Mouse (Mus musculus): ENCODE data around the gene Rundc3b.

Rundc3b gene

GRCm38 (mm10) chr5:8488701-8489297 lies 134.0 kb downstream of the Rundc3b start:
- peak; percentile 30 for DNase-seq (ENCODE audit: low spot score)

DNA sequence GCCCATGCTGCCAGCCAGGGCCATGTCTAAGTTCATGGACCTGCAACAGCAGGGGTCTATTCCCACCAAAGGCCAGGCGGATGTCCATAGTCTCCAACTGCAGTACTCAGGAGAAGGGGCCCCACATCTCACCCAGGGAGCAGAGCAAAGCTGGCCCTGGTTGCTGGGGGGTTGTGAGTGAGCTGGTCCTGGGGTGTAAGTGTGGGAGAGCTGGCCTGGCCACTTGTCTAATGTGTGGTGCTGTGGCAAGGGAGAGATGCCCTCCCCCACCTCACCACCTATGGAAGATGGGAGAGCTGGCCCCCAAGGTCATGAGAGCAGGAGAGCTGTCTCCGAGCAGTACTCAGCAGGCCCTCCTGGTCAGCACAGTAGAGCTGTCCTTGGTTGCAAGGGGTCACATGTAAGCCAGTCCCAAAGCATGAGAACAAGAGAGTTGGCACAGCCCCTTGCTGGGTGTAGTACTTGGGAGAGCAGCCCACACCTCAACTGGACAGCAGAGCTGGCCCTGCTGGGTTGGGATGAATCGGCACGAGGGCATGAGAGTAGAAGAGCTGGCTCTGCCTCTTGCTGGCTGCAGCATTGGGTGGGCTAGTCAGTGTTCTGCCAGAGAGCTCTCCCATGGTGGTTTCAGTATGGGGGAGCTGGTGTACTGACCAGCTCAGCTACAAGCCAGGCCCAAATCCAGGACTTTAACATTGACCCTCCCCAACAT lies 134.6 kb downstream of the Rundc3b start:
- DNase-seq (ENCODE audit: low spot score) = no peak

DNA sequence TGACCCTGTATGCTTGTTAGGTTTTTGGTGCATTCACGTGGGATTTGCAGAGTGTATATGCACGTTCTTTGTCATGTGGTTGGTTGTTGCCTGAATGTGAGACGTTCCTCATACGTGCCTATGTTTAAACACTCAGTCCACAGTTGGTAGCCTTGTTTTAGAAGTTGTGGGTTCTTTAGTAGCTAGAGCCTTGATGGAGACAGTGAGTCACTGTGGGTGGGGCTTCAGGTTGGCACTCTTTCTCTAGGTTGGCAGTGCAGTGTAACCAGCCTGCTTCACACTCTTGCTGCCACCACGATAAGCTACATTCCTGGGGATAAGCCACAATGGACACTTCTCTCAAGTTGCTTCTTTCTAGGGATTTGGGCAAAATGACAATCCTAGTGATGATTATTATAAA lies 166.2 kb downstream of the Rundc3b start:
- no peak for DNase-seq (ENCODE audit: low spot score)

GRCm38 (mm10) chr5:8455565-8455964 lies 167.2 kb downstream of the Rundc3b start:
- DNase-seq (ENCODE audit: low spot score) = no peak

Data from embryo, embryonic 10.5 days (tissue).